Mouse (Mus musculus): ENCODE data around the gene Tifa.

Gene Tifa

DNA sequence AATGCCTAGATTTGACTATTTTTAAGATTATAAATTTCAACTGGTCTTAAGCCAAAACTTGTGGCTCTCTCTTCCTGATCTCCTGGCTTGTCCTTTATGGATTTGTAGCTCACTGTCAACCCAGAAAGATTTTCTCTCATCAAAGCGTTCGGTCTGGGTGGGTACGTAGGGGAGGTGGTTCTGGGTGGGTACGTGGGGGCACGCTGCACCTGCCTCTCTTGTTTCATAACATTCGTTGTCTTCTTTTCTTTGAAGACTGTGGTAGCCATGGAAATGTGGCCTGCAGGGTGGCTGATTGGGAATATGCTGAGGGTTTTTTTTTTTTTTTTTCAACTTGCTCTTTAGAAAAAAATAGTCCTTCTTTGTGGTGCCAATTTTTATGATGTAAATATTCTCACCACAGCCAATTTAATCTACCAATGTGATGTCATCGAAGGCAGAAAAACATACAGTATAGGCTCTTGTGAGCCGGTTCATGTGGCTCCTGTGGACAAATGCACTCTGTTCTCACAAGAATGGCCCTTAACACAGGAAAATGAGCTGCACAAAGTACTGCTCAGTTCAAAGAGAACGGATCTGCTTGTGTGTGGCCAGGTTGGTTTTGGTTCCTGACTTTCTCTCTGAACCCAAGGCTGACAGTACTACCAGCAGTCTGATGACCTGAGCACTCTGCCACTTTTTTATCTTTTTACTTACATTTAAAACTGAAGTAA lies 78.6 kb downstream of the Tifa start:
- DNase-seq (ENCODE audit: low spot score in 2 of 2): no peak

GRCm38 (mm10) chr3:127868880-127869279 lies 79.3 kb downstream of the Tifa start:
- no peak for DNase-seq (ENCODE audit: low spot score in 2 of 2)

DNA sequence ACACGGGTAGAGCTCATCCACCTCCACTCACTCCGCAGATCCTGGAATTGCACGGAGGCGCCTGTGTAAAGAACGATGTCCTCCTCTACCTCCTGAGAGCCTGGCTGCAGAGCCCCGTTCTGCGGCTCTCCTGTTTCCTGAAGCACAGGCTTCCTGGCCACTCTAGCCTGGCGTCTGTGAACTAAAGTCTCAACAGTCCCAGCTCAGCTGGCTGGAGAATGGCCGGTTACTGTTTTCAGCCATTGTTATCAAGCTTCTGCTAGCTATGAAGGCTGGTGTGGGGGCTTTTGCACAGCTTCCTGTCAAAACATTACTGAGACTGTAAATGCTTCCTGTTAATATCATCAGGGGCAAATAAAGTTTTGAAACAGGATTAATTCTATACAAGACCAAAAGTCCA lies 82.0 kb downstream of the Tifa start:
- no peak for DNase-seq (ENCODE audit: low spot score in 2 of 2)

- no peak for DNase-seq (ENCODE audit: low spot score in 2 of 2)
Observed at GRCm38 (mm10) chr3:127874254-127874883, 84.8 kb downstream of the Tifa start.

GRCm38 (mm10) chr3:127875059-127875458 lies 85.5 kb downstream of the Tifa start:
- DNase-seq (ENCODE audit: low spot score in 2 of 2): no peak

- DNase-seq (ENCODE audit: low spot score in 2 of 2): no peak
Observed at GRCm38 (mm10) chr3:127875509-127875908, 85.9 kb downstream of the Tifa start.

DNA sequence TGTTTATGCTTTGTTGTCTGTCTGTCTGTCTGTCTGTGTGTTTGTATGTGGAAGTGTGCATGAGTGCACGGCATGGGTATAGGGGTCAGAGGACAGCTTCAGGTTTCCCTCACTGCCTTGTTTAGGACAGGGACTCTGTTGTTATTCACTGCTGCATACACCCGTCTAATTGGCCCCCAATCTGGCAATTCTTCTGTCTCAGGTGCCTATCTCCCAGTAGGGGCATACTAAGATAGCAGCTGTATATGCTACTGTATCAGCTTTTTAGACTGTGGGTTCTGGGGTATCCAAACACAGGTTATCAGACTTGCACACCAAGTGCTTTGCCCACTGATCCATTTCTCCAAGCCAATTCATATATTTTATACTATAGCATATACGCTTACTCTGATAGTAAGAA lies 90.4 kb downstream of the Tifa start:
- DNase-seq (ENCODE audit: low spot score in 2 of 2): no peak

DNA sequence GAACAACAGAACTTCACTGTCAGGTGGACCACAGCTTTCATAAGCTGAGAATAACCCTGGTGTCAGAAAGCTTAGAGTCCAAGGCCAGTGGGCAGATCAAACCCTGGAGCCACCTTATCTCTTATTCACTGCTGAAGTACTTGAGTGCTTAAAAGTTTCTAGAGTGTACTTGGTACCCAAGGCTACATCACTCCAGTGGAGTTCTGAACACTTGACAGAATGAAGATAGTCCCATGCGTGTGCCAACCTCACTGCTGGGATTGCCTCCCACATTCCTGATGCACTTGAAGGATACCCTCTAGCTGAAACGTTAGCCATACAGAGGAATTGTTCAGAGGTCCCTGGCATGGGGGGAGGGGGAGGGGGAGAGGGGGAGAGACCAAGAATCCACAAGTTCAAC lies 92.1 kb downstream of the Tifa start:
- DNase-seq (ENCODE audit: low spot score in 2 of 2): no peak

Measured in frontal cortex, postnatal 10 days (tissue).